In the genomic region with DNA sequence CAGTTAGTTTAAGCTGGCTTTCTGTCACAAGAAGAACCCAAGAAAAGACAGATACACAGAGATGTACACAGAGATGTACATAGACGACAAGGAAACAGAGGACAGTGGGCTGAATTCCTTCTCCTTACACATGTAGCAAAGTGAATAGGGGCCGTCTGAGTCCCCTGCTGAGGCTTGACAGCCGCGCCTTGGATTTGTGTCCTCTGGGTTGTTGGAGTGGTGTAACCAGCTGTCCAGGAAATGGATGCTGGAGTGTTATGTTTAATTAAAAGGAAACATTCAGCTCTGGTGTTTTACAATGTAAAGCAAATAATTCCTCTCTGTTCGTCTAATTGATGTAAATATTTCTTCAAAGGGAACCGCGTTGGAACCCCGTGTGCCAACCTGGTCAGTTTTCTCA, we compare ENCODE assay signal across 7 mouse cellular contexts. TPM values are rescaled to one million over a fixed set of nuclear protein-coding genes. Genes with fewer than 3 reads are reported as not detected.
DNase-seq lines count a peak whose midpoint lies in the region; ATAC-seq lines count a peak whose summit lies in the region.

No protein-coding gene starts in this region.

- H3K36me3 ChIP-seq in megakaryocyte, embryonic 14.5 days (replicated peaks; ENCODE audit: low read length) = peaks cover 18% of the 10 kb centered on the region
- H3K36me3 ChIP-seq in forebrain, embryonic 12.5 days (replicated peaks) = no peaks in the 10 kb centered on the region
- H3K36me3 ChIP-seq in limb, embryonic 13.5 days = no peaks in the 10 kb centered on the region
- no peaks in the 10 kb centered on the region for H3K36me3 ChIP-seq in stomach, embryonic 15.5 days

- 5% methylated on average over 8 of the region's 8 CpGs for WGBS in forebrain, embryonic 12.5 days
- 7% methylated on average over 8 of the region's 8 CpGs for WGBS in limb, embryonic 13.5 days
- WGBS in stomach, embryonic 15.5 days = 6% methylated on average over 8 of the region's 8 CpGs

- no peak for DNase-seq in adrenal gland, postnatal 25 days
- DNase-seq in left cerebral cortex, adult 8-10 months (ENCODE audit: low spot score in 2 of 2) = no peak

- H3K4me1 ChIP-seq in megakaryocyte, embryonic 14.5 days = peaks cover 92% of the 10 kb centered on the region
- peaks cover 67% of the 10 kb centered on the region for H3K4me1 ChIP-seq in forebrain, embryonic 12.5 days
- peaks cover 74% of the 10 kb centered on the region for H3K4me1 ChIP-seq in limb, embryonic 13.5 days
- peaks cover 63% of the 10 kb centered on the region for H3K4me1 ChIP-seq in stomach, embryonic 15.5 days

- peak overlapping the region; percentile 97 for H3K4me3 ChIP-seq in megakaryocyte, embryonic 14.5 days (replicated peaks)
- H3K4me3 ChIP-seq in forebrain, embryonic 12.5 days (replicated peaks) = peak overlapping the region; percentile 68
- H3K4me3 ChIP-seq in limb, embryonic 13.5 days = peak overlapping the region; percentile 79
- peak overlapping the region; percentile 84 for H3K4me3 ChIP-seq in stomach, embryonic 15.5 days (replicated peaks)

- peak overlapping the region; percentile 85 for H3K4me2 ChIP-seq in forebrain, embryonic 12.5 days
- peak overlapping the region; percentile 72 for H3K4me2 ChIP-seq in limb, embryonic 13.5 days (replicated peaks)
- peak overlapping the region; percentile 78 for H3K4me2 ChIP-seq in stomach, embryonic 15.5 days

- H3K27me3 ChIP-seq in megakaryocyte, embryonic 14.5 days (replicated peaks) = peaks cover 58% of the 10 kb centered on the region
- peaks cover 25% of the 10 kb centered on the region for H3K27me3 ChIP-seq in forebrain, embryonic 12.5 days
- peaks cover 6% of the 10 kb centered on the region; the same call in 1 of the 2 replicates for H3K27me3 ChIP-seq in limb, embryonic 13.5 days
- no peaks in the 10 kb centered on the region for H3K27me3 ChIP-seq in stomach, embryonic 15.5 days (replicated peaks)

- no peak for ATAC-seq in megakaryocyte, adult 5-6 weeks (ENCODE audit: poor library complexity, severe bottlenecking)
- no peak for ATAC-seq in forebrain, embryonic 12.5 days (ENCODE audit: low FRiP score)
- ATAC-seq in limb, embryonic 13.5 days (ENCODE audit: low FRiP score, low read depth) = no peak
- ATAC-seq in stomach, embryonic 15.5 days (ENCODE audit: insufficient read depth, low FRiP score, low read depth) = no peak

- H3K9ac ChIP-seq in forebrain, embryonic 12.5 days = peak overlapping the region; percentile 65; the same call in 1 of the 2 replicates
- H3K9ac ChIP-seq in limb, embryonic 13.5 days = peak overlapping the region; percentile 75
- H3K9ac ChIP-seq in stomach, embryonic 15.5 days = peak overlapping the region; percentile 51

- H3K27ac ChIP-seq in forebrain, embryonic 12.5 days = 0 out of 2 replicates have a peak overlapping the region, but pooled peaks have one; percentile 73
- H3K27ac ChIP-seq in limb, embryonic 13.5 days = no peak overlapping the region
- peak overlapping the region; percentile 89 for H3K27ac ChIP-seq in stomach, embryonic 15.5 days

- no peaks in the 10 kb centered on the region for H3K9me3 ChIP-seq in megakaryocyte, embryonic 14.5 days
- no peaks in the 10 kb centered on the region for H3K9me3 ChIP-seq in forebrain, embryonic 12.5 days
- H3K9me3 ChIP-seq in limb, embryonic 13.5 days = no peaks in the 10 kb centered on the region
- H3K9me3 ChIP-seq in stomach, embryonic 15.5 days = no peaks in the 10 kb centered on the region

RNA-seq across cellular contexts. Expression of gene Baiap2, which starts 0.8 kb away (rescaled TPM):
- polyA plus RNA-seq in megakaryocyte, embryonic 14.5 days (2012; ENCODE audit: insufficient read depth, low replicate concordance) = 37.8 and 62.9 TPM in 2 replicates
- total RNA-seq in megakaryocyte, adult 5-6 weeks (2015) = 6.2 TPM in 2 replicates
- 6.2 and 6.9 TPM in 2 replicates for total RNA-seq in megakaryocyte, adult 5-6 weeks (2017)
- polyA plus RNA-seq in forebrain, embryonic 12.5 days (2016; fragmentation: Nextera tagmentation; extraction: Ambion mirVana) = 11.2 and 12.0 TPM in 2 replicates
- polyA plus RNA-seq in limb, embryonic 13.5 days (2015; fragmentation: Nextera tagmentation; extraction: Ambion mirVana) = 16.6 and 16.8 TPM in 2 replicates
- 24.8 and 30.9 TPM in 2 replicates for polyA plus RNA-seq in stomach, embryonic 15.5 days (2015; fragmentation: Nextera tagmentation; extraction: Ambion mirVana)
- total RNA-seq in adrenal gland, postnatal 25 days (2021) = 12.0 and 17.0 TPM in 2 replicates
- 100 to 1,000 TPM; 214 to 238 (median 219) TPM for total RNA-seq in left cerebral cortex, adult 8-10 months (2022)

RNA-seq across cellular contexts. Expression of gene Chmp6, which starts 28.6 kb away (rescaled TPM):
- 58.8 and 62.5 TPM in 2 replicates for polyA plus RNA-seq in megakaryocyte, embryonic 14.5 days (2012; ENCODE audit: insufficient read depth, low replicate concordance)
- total RNA-seq in megakaryocyte, adult 5-6 weeks (2015) = 20.7 and 21.7 TPM in 2 replicates
- 54.8 and 79.3 TPM in 2 replicates for total RNA-seq in megakaryocyte, adult 5-6 weeks (2017)
- polyA plus RNA-seq in forebrain, embryonic 12.5 days (2016; fragmentation: Nextera tagmentation; extraction: Ambion mirVana) = 100 TPM in 2 replicates
- polyA plus RNA-seq in limb, embryonic 13.5 days (2015; fragmentation: Nextera tagmentation; extraction: Ambion mirVana) = 112 TPM in 2 replicates
- polyA plus RNA-seq in stomach, embryonic 15.5 days (2015; fragmentation: Nextera tagmentation; extraction: Ambion mirVana) = 79.4 and 86.0 TPM in 2 replicates
- 33.9 and 43.4 TPM in 2 replicates for total RNA-seq in adrenal gland, postnatal 25 days (2021)
- 10 to 100 TPM; 39.5 to 43.1 (median 41.9) TPM for total RNA-seq in left cerebral cortex, adult 8-10 months (2022)
